Mouse (Mus musculus) C2C12 (cell line): ENCODE results near the gene Scgb1c1.

Experiments used
- CEBPB ChIP-seq: IDR thresholded peaks from one replicate; pipeline ENCODE4 v1.6.1; 2011; ENCODE audit warnings: low read depth, mild to moderate bottlenecking, control low read depth, moderate library complexity
- CTCF ChIP-seq: IDR thresholded peaks from one replicate; pipeline ENCODE4 v1.5.1; 2011; ENCODE audit not compliant: control insufficient read depth, insufficient read depth, insufficient read length
- FOSL1 ChIP-seq: IDR thresholded peaks from one replicate; pipeline ENCODE4 v1.8.0; 2011; ENCODE audit warnings: mild to moderate bottlenecking, low read length; ENCODE audit not compliant: poor library complexity, insufficient read depth, severe bottlenecking
- MAX ChIP-seq: IDR thresholded peaks from one replicate; pipeline ENCODE4 v1.6.1; 2011; ENCODE audit warnings: mild to moderate bottlenecking, control low read depth
- MYOD1 ChIP-seq: IDR thresholded peaks from one replicate; pipeline ENCODE4 v1.6.1; 2011; ENCODE audit warnings: low read depth; ENCODE audit not compliant: control insufficient read depth, insufficient read length
- MYOG ChIP-seq: IDR thresholded peaks from one replicate; pipeline ENCODE4 v1.6.1; 2011; ENCODE audit not compliant: control insufficient read depth, insufficient read length; ENCODE audit errors: extremely low read depth
- USF1 ChIP-seq: IDR thresholded peaks from one replicate; pipeline ENCODE4 v1.6.1; 2011; ENCODE audit warnings: low read depth, mild to moderate bottlenecking, control low read depth, moderate library complexity

DNA sequence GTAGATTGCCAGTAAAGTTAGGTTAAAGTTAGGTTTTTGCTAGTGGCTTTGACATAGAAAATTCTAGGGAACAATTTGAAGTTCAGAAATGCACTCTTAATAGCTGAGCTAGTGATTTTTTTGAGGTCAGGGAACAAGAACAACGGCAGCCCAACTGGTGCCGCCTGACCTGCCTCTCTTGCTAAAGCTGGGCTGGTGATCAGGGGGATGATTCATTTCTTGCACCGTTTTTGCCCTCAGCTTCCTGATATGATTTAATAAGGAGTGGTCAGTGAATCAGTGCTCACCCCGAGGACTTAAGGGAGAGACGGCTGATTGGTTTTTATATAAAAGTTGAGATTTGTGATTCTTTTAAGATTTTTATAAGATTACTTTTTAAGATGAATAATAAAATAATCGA lies 13.9 kb upstream of the Scgb1c1 start:
- TF ChIP-seq MAX (no peak), CTCF (no peak), USF1 (no peak), MYOD1 (no peak), CEBPB (no peak), MYOG (no peak), FOSL1 (no peak)
